Mouse (Mus musculus) monocyte, adult 5-6 weeks (primary cell): ENCODE results near the gene AC161166.1. TPM values are rescaled to one million over a fixed set of nuclear protein-coding genes. Genes with fewer than 3 reads are reported as not detected.

Experiments
- ATAC-seq: fragments of 153-309, 156-312 bp; replicated peaks from 2 replicates; pipeline ENCODE4 v1.8.0; 2017; ENCODE audit warnings: mild to moderate bottlenecking; ENCODE audit not compliant: low TSS enrichment, insufficient number of reproducible peaks, severe bottlenecking, poor library complexity, low FRiP score
- total RNA-seq: library from RNA; stranded (forward); fragments of 200-1000, 200-491, 200-594 nt; gene quantifications from 3 replicates; pipeline ENCODE4 v1.2.3, GENCODE M21; 2017

AC161166.1 gene
- 1.1 TPM in 1 of 3 replicates, not detected in the others for total RNA-seq

- ATAC-seq, result no peak
Observed at GRCm38 (mm10) chr7:24512355-24512754, at the start of gene AC161166.1. TSS of gene AC161166.1 (minus strand) at chr7:24512455.

GRCm38 (mm10) chr7:24561450-24561849, 49.2 kb upstream of the AC161166.1 start:
- ATAC-seq, result no peak

- ATAC-seq, result no peak
Observed at GRCm38 (mm10) chr7:24555786-24556185, 43.5 kb upstream of the AC161166.1 start.

GRCm38 (mm10) chr7:24551985-24552759, 39.9 kb upstream of the AC161166.1 start:
- ATAC-seq, result no peak

- ATAC-seq, result no peak
Observed at GRCm38 (mm10) chr7:24547534-24548036, 35.3 kb upstream of the AC161166.1 start.

- ATAC-seq, result peak; percentile 100
Observed at GRCm38 (mm10) chr7:24546634-24547389, 34.6 kb upstream of the AC161166.1 start.

- ATAC-seq, result no peak
Observed at GRCm38 (mm10) chr7:24546068-24546614, 33.9 kb upstream of the AC161166.1 start, which contains the start of the genes Pinlyp and Xrcc1. TSS of gene Pinlyp (minus strand) at chr7:24546118. TSS of gene Xrcc1 (plus strand) at chr7:24546289.

GRCm38 (mm10) chr7:24544506-24544905, 32.3 kb upstream of the AC161166.1 start:
- no peak for ATAC-seq

- no peak for ATAC-seq
Observed at GRCm38 (mm10) chr7:24539686-24540085, 27.4 kb upstream of the AC161166.1 start.

- no peak for ATAC-seq
Observed at GRCm38 (mm10) chr7:24538701-24539100, 26.4 kb upstream of the AC161166.1 start.

GRCm38 (mm10) chr7:24538154-24538553, 25.9 kb upstream of the AC161166.1 start:
- ATAC-seq, result no peak

GRCm38 (mm10) chr7:24537591-24537990, 25.3 kb upstream of the AC161166.1 start:
- no peak for ATAC-seq

GRCm38 (mm10) chr7:24537081-24537480, 24.8 kb upstream of the AC161166.1 start:
- no peak for ATAC-seq

GRCm38 (mm10) chr7:24534301-24534700, 22.0 kb upstream of the AC161166.1 start:
- no peak for ATAC-seq

GRCm38 (mm10) chr7:24533806-24534205, 21.6 kb upstream of the AC161166.1 start:
- ATAC-seq, result no peak

GRCm38 (mm10) chr7:24533031-24533571, 20.8 kb upstream of the AC161166.1 start:
- ATAC-seq, result no peak

GRCm38 (mm10) chr7:24531211-24531971, 19.1 kb upstream of the AC161166.1 start:
- no peak for ATAC-seq
